Mouse (Mus musculus): ENCODE measurements at regions not wholly inside any gene's neighbourhood (a gene's known extent, or its start where the extent isn't known, plus 50 kb on each side); places are given as distances from the start of the nearest gene placed in this dataset.
A peak's percentile ranks its signal among the peaks of the same experiment; 100 is the strongest.

DNA sequence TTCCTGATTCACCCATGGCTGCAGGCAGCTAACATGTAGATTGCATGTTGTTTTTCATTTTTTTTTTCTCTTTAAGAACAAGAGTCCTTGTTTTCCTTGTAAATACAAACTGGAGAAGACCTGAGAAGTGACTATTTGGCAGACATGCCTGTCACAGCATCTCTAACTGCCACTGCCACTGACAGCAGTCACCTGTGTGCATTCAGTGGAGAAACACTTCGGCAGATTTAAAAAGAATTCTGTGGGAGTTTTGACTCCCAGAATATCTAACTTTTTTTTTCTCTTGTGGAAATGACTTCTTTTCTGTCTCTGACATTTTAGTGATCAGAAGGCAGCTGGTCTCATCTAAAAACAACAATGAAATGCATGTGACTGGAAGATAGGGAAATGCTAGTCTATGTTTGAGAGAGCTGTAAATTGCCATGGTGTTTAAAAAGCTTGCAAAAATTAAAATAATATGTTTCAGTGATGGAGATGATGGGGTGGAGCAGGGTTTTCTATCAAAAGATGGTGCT, 526.0 kb upstream of the Agtr1b start:
- DNase-seq (ENCODE audit: low read depth) = no peak
- TF ChIP-seq POLR2A (IDR thresholded peaks at IDR 0.05; ENCODE audit: borderline replicate concordance, extremely low read depth, insufficient read depth, insufficient read length, poor library complexity, severe bottlenecking) = no peak
- no peak for TF ChIP-seq CTCF (IDR thresholded peaks at IDR 0.05; ENCODE audit: borderline replicate concordance, extremely low read depth, insufficient read depth, insufficient read length)

DNA sequence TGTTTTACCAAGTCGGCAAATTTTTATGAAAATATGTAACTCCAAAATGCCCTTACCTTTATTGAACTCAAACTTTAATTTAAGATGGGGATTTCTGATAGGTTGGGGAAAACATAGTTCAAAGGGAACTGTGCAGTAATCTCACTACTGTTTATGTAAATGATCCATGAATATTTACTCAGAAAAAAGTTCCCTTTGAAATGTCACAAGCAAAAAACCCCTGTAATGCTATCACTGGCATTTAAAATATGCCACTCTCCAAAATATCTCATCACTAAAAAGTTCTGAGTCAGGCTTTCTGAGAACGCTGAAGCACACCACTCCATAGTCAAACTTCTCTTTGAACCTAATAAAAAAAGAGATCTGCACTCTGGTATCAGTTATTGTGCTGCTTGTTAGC, 497.3 kb upstream of the Agtr1b start:
- no peak for DNase-seq (ENCODE audit: low read depth)
- no peak for TF ChIP-seq CTCF (IDR thresholded peaks at IDR 0.05; ENCODE audit: borderline replicate concordance, extremely low read depth, insufficient read depth, insufficient read length)
- TF ChIP-seq POLR2A (IDR thresholded peaks at IDR 0.05; ENCODE audit: borderline replicate concordance, extremely low read depth, insufficient read depth, insufficient read length, poor library complexity, severe bottlenecking) = no peak

DNA sequence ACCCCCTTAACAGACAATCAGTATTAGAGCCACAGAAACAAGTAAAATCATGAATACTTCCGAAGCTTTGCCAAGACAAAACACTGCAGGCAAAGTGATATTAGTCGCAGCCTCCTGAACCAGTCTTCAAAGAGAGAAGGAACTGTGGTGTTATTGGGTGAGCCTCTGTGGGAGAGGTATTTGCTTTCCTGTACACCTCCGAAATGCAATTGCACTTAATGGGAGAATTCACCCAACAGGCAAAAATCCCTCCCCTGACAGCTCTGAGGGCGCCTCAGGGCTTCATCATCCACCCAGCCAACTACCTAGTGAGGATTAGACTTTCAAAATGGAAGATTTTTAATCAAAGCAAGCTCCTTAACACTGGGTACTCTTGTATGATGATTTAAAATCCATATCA, 464.1 kb upstream of the Agtr1b start:
- DNase-seq (ENCODE audit: low read depth) = no peak
- TF ChIP-seq POLR2A (IDR thresholded peaks at IDR 0.05; ENCODE audit: borderline replicate concordance, extremely low read depth, insufficient read depth, insufficient read length, poor library complexity, severe bottlenecking) (no peak), CTCF (IDR thresholded peaks at IDR 0.05; ENCODE audit: borderline replicate concordance, extremely low read depth, insufficient read depth, insufficient read length) (no peak)

DNA sequence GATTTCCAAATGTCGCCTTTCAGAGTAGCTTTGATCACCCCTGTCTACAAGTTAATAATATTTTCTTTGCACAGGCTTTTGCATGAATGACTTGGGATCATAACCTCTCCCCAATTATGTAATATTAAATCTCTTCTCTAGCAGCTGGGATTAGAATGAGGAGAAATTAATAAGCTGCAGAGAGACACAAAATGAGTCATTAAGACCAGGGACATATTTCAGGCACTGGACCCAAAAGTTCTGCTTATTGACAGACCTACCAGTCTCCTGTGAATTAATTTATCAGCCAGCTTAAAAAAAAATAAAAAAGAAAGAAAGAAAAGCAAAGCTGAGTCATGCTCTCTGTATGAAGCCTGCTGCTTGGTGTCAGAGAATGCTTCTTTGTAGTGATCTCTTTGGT, 462.4 kb upstream of the Agtr1b start:
- TF ChIP-seq POLR2A (IDR thresholded peaks at IDR 0.05; ENCODE audit: borderline replicate concordance, extremely low read depth, insufficient read depth, insufficient read length, poor library complexity, severe bottlenecking) = no peak
- TF ChIP-seq CTCF (IDR thresholded peaks at IDR 0.05; ENCODE audit: borderline replicate concordance, extremely low read depth, insufficient read depth, insufficient read length) = no peak
- peak; percentile 46 for DNase-seq (ENCODE audit: low read depth)

DNA sequence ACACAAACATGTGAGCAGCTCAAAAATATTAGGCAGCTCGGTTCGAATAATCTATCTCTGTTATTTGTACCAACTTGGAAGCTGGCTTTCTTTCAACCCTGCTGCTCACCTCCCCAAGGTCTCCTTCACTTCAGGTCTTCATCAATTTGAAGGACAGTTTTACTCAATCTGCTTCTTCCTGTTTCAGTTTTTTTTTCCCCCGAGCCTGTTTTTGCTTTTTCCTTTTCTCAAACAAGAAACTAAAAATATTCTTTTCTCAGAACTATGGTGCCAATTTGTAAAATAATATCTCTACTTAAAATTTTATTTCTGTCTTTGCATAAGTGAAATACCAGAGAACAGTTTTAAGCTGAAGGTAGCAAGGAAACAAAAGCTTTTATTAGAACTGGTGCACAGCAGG, 461.8 kb upstream of the Agtr1b start:
- no peak for DNase-seq (ENCODE audit: low read depth)
- TF ChIP-seq CTCF (IDR thresholded peaks at IDR 0.05; ENCODE audit: borderline replicate concordance, extremely low read depth, insufficient read depth, insufficient read length) = no peak
- TF ChIP-seq POLR2A (IDR thresholded peaks at IDR 0.05; ENCODE audit: borderline replicate concordance, extremely low read depth, insufficient read depth, insufficient read length, poor library complexity, severe bottlenecking) = no peak

DNA sequence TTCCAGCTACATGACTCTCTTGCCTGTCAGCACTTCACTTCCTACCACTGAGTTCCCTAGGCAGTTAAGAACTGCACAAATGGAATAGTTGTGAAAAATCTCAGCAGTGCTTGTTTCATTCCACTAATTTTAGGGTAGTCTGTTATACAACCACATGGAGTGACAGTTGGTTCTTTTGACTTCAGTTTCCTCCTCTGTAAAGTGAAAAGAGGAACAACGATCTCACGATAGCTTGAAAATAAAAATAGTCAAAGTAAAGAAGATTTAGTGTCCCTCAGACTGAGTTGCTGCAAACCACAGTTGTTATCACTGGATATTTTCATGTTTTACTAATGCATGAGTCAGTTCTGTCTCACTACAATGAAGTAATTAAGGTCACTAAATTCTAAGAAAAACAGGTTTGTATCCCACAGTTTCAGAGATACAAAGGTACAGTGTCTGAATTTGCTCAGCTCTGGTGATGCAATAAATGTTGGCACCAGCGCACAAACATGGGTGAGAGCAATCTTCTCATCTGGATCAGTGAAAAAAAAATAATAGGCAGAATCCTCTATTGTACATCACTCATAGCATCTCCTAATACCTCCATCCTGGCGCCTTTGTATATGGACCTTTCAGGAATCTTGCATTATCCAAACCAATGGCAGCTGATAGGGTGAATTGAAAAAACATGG, 458.8 kb upstream of the Agtr1b start:
- no peak for TF ChIP-seq CTCF (IDR thresholded peaks at IDR 0.05; ENCODE audit: borderline replicate concordance, extremely low read depth, insufficient read depth, insufficient read length)
- no peak for TF ChIP-seq POLR2A (IDR thresholded peaks at IDR 0.05; ENCODE audit: borderline replicate concordance, extremely low read depth, insufficient read depth, insufficient read length, poor library complexity, severe bottlenecking)
- no peak for DNase-seq (ENCODE audit: low read depth)

DNA sequence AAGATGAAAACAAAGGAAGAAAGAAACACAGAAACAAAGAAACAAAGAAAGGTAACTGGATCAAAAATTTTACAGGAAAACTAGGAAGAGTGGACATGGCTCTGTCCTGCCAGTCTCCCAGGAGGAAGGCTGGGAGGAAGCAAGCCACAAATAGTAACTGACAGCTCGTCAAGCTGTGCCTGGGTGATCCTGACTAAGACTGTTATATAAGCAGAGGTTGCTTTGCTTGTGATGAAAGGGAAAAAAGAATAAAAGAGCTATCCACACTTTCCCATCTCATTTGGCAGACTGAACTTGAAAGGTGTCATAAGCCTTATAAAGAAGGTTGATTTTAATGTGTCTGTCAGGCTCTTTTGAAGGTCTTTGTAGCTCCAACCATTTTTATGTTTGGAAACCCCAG, 455.2 kb upstream of the Agtr1b start:
- peak; percentile 49 for DNase-seq (ENCODE audit: low read depth)
- TF ChIP-seq CTCF (IDR thresholded peaks at IDR 0.05; ENCODE audit: borderline replicate concordance, extremely low read depth, insufficient read depth, insufficient read length) = no peak
- TF ChIP-seq POLR2A (IDR thresholded peaks at IDR 0.05; ENCODE audit: borderline replicate concordance, extremely low read depth, insufficient read depth, insufficient read length, poor library complexity, severe bottlenecking) = no peak

DNA sequence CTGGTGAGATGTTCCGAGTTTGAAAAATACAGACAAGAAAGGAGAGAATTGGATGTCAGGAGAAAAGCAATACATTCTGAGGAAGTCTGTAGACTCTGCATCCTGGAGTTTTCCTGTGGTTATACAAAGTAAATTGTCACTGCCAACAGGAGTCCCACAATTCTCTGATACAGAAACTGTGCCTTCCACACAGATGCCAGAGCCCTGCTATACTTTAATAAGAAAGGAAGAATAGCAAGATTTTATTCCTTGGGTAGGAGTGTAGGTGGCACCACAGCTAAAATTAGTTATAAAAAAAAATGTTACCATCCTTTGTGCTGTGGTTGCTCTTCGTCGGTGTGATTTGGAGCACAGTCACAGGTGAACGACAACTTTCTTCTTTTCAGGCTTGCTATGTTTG, 454.7 kb upstream of the Agtr1b start:
- no peak for DNase-seq (ENCODE audit: low read depth)

DNA sequence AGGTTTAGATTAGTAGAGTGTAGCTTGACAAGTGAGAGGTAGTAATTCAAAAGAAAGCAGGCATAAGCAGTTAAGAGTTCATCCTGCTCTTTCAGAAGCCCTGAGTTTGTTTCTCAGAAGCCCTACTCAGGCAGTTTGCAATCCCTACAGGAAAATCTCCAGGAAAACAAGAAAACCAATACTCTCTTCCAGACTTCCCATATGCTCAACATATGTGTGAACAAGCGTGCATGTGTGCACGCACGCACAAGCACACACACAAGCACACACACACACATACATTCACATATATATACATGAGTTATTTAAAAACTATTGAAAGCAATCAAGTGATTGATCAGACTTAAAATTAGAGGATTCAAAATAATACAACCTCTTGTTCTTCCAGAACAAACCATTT, 453.1 kb upstream of the Agtr1b start:
- TF ChIP-seq CTCF (IDR thresholded peaks at IDR 0.05; ENCODE audit: borderline replicate concordance, extremely low read depth, insufficient read depth, insufficient read length) = no peak
- no peak for TF ChIP-seq POLR2A (IDR thresholded peaks at IDR 0.05; ENCODE audit: borderline replicate concordance, extremely low read depth, insufficient read depth, insufficient read length, poor library complexity, severe bottlenecking)
- DNase-seq (ENCODE audit: low read depth) = peak; percentile 50

More for the DNA sequence above, 454.7 kb upstream of the Agtr1b start:
- no peak for TF ChIP-seq POLR2A (IDR thresholded peaks at IDR 0.05; ENCODE audit: borderline replicate concordance, extremely low read depth, insufficient read depth, insufficient read length, poor library complexity, severe bottlenecking)
- no peak for TF ChIP-seq CTCF (IDR thresholded peaks at IDR 0.05; ENCODE audit: borderline replicate concordance, extremely low read depth, insufficient read depth, insufficient read length)

DNA sequence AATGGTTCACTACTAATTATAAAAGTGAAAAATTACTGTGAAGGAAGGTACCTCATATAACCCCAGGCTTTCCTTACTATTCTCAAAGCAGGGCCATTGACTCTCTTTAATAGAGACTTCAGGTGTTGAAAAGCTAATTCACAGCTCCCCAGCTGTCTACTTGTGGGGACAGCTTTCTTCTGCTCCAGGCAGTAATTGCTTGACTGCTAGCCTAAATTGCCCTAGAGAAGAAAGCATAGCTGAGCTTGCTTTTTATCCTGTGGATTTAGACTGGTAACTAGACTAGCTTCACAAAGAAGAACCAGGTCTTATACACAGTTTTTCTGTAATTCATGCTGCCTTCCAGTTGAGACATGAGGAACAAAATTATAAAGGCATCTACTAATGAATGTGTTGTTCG, 452.6 kb upstream of the Agtr1b start:
- peak; percentile 70 for DNase-seq (ENCODE audit: low read depth)
- TF ChIP-seq POLR2A (IDR thresholded peaks at IDR 0.05; ENCODE audit: borderline replicate concordance, extremely low read depth, insufficient read depth, insufficient read length, poor library complexity, severe bottlenecking) = no peak
- no peak for TF ChIP-seq CTCF (IDR thresholded peaks at IDR 0.05; ENCODE audit: borderline replicate concordance, extremely low read depth, insufficient read depth, insufficient read length)

DNA sequence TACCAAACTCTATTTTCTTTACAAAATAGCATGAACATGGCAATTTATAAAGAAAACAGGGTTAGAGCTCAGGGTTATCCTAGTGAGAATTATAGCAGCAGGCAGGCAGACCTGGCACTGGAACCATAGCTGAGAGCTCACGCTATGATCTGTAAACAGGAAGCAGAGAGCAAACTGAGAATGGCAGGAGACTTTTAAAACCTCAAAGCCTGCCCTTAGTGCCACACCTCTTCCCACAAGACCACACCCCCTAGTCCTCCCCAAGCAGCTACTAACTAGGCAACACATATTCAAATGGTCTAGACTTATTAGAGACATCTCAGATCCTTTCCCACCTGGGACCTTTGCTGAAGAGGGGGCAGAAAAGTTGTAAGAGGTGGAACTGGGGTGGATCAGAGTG, 449.6 kb upstream of the Agtr1b start:
- no peak for TF ChIP-seq CTCF (IDR thresholded peaks at IDR 0.05; ENCODE audit: borderline replicate concordance, extremely low read depth, insufficient read depth, insufficient read length)
- TF ChIP-seq POLR2A (IDR thresholded peaks at IDR 0.05; ENCODE audit: borderline replicate concordance, extremely low read depth, insufficient read depth, insufficient read length, poor library complexity, severe bottlenecking) = no peak
- no peak for DNase-seq (ENCODE audit: low read depth)

DNA sequence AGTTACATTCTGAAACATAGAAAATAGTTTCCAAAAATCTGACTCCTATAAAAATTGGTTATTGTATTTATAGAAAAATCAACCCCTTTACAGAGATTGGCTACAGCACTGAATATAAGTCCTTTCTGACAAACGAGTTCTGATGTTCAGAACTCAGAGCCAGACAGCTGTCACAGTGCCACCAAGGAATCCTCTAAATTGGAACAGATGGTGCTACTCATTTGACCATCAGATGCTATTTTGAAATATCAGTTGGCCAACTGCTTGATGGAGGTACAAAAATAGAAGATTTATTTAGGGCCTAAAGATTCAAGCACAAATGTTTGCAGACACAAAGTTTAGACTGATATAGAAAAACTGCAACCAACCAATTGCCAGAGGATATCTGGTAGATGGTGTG, 427.3 kb upstream of the Agtr1b start:
- peak; percentile 71 for DNase-seq (ENCODE audit: low read depth)
- TF ChIP-seq POLR2A (IDR thresholded peaks at IDR 0.05; ENCODE audit: borderline replicate concordance, extremely low read depth, insufficient read depth, insufficient read length, poor library complexity, severe bottlenecking) = no peak
- no peak for TF ChIP-seq CTCF (IDR thresholded peaks at IDR 0.05; ENCODE audit: borderline replicate concordance, extremely low read depth, insufficient read depth, insufficient read length)
